Mouse (Mus musculus) neural tube, embryonic 14.5 days (tissue): ENCODE results near the gene Actb. TPM values are rescaled to one million over a fixed set of nuclear protein-coding genes. Genes with fewer than 3 reads are reported as not detected.

Experiments used
- ATAC-seq: fragments of 200-750 bp; cut with Nextera tagmentation; 2 replicates; pipeline ENCODE4 v1.8.0; 2017; ENCODE audit warnings: low read depth, mild to moderate bottlenecking, moderate TSS enrichment, moderate library complexity
- H3K27ac ChIP-seq: fragments of 300-500 bp; sonication (generic); 2 replicates; pipeline ENCODE4 v1.5.1; 2014; ENCODE audit warnings: low read depth, mild to moderate bottlenecking, control low read depth, low read length, moderate library complexity, mixed read lengths
- H3K27me3 ChIP-seq: fragments of 300-500 bp; sonication (generic); 2 replicates; pipeline ENCODE4 v1.6.1; 2014; ENCODE audit warnings: low read length; ENCODE audit not compliant: control insufficient read depth, insufficient read depth
- H3K36me3 ChIP-seq: fragments of 300-500 bp; sonication (generic); 2 replicates; pipeline ENCODE4 v1.6.1; 2014; ENCODE audit warnings: low read length, mixed read lengths; ENCODE audit not compliant: control insufficient read depth, insufficient read depth
- H3K4me1 ChIP-seq: fragments of 300-500 bp; sonication (generic); 2 replicates; pipeline ENCODE4 v1.6.1; 2014; ENCODE audit warnings: low read length; ENCODE audit not compliant: control insufficient read depth, insufficient read depth
- H3K4me2 ChIP-seq: fragments of 300-500 bp; sonication (generic); 2 replicates; pipeline ENCODE4 v1.6.1; 2014; ENCODE audit warnings: mild to moderate bottlenecking, low read depth, low read length, control low read depth
- H3K4me3 ChIP-seq: fragments of 300-500 bp; sonication (generic); 2 replicates; pipeline ENCODE4 v1.5.1; 2014; ENCODE audit warnings: low read depth, low read length, control low read depth, mixed read lengths
- H3K9ac ChIP-seq: fragments of 300-500 bp; sonication (generic); replicated peaks from 2 replicates; pipeline ENCODE4 v1.6.1; 2014; ENCODE audit warnings: low read depth, mild to moderate bottlenecking, control low read depth, low read length, mixed read lengths
- H3K9me3 ChIP-seq: fragments of 300-500 bp; sonication (generic); 2 replicates; pipeline ENCODE4 v1.6.1; 2016; ENCODE audit warnings: low read length; ENCODE audit not compliant: control insufficient read depth
- WGBS: fragments of 180-500 bp; shearing (Covaris S2); extraction: QIAGEN DNeasy Blood & Tissue Kit; methylation state at CpG from one replicate; pipeline ENCODE4 v1.1.7; 2014; 5-methylcytosine and 5-hydroxymethylcytosine counted together
- polyA plus RNA-seq: library from polyadenylated mRNA; unstranded; fragments of >200 nt; fragmentation: Nextera tagmentation; extraction: Ambion mirVana; gene quantifications from 2 replicates; pipeline ENCODE4 v1.2.1, GENCODE M21; 2014

The Actb gene
- polyA plus RNA-seq, 1 experiment from 2014 or later = 12,961 TPM

DNA sequence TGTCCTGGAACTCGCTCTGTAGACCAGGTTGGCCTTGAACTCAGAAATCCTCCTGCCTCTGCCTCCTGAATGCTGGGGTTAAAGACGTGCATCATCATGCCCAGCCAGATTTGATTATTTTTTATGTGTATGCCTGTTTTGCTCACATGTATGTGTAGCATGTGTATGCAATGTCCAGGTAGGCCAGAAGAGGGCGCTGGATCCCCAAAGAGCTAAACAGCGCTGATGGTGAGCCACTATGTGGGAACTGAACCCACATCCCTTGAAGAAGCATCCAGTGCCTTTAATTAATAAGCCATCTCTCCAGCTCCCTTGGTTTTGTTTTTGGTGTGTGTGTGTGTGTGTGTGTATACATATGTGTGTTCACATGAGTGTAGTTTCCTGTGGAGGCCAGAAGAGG lies 50.1 kb downstream of the Actb start:
- Histone ChIP-seq H3K27ac (no peak overlapping the region), H3K9me3 (no peaks in the 10 kb centered on the region), H3K4me3 (no peak overlapping the region), H3K4me1 (peaks cover 5% of the 10 kb centered on the region; the same call in 1 of the 2 replicates), H3K36me3 (no peaks in the 10 kb centered on the region), H3K4me2 (no peak overlapping the region), H3K27me3 (no peaks in the 10 kb centered on the region), H3K9ac (no peak overlapping the region)
- ATAC-seq = no peak
- WGBS = 84% methylated on average over 4 of the region's 4 CpGs

DNA sequence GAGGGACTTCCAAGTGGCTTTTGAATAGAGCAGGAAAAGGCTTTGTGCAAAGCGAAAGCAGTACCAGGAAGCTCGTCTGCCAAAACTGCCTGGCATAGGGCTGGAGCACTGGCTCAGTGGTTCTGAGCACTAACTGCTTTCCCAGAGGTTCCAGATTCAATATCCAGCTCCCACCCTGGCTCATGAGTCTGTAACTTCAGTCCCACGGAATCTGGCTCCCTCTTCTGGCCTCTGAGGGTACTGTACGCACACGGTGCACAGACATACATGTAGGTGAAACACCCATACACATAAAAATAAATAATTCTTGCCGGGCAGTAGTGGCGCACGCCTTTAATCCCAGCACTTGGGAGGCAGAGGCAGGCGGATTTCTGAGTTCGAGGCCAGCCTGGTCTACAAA lies 51.7 kb downstream of the Actb start:
- H3K9ac ChIP-seq = no peak overlapping the region
- no peaks in the 10 kb centered on the region for H3K36me3 ChIP-seq
- H3K27ac ChIP-seq = no peak overlapping the region
- 82% methylated on average over 10 of the region's 10 CpGs for WGBS
- peaks cover 5% of the 10 kb centered on the region; the same call in 1 of the 2 replicates for H3K4me1 ChIP-seq
- ATAC-seq = no peak
- no peak overlapping the region for H3K4me2 ChIP-seq
- no peak overlapping the region for H3K4me3 ChIP-seq
- H3K27me3 ChIP-seq = no peaks in the 10 kb centered on the region
- no peaks in the 10 kb centered on the region for H3K9me3 ChIP-seq

DNA sequence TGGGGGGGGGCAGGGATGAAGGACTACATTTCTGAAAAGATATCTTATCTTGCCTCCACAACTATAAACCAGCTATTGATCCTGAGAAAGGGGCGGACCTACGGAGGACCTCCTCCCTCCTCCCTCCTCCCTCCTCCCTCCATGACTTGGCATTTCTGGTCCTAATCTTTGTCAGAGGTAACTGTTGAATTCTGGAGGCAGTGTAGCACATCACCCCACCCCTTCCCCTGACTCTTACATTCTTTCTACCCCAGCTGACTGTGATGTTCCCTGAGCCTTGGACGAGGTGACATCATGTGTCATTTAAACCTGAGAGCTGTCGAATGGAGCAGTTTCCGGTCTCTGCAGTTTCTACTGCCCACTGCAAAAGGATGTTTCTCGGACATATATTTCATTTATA lies 53.0 kb downstream of the Actb start:
- WGBS = 77% methylated on average over 6 of the region's 6 CpGs
- no peak for ATAC-seq

More for the DNA sequence above, 53.0 kb downstream of the Actb start:
- peaks cover 5% of the 10 kb centered on the region; the same call in 1 of the 2 replicates for H3K4me1 ChIP-seq
- no peak overlapping the region for H3K9ac ChIP-seq
- no peak overlapping the region for H3K27ac ChIP-seq
- no peaks in the 10 kb centered on the region for H3K36me3 ChIP-seq
- no peaks in the 10 kb centered on the region for H3K9me3 ChIP-seq
- no peak overlapping the region for H3K4me3 ChIP-seq
- H3K4me2 ChIP-seq = no peak overlapping the region
- no peaks in the 10 kb centered on the region for H3K27me3 ChIP-seq

Other genes with a start within 250 kb of the Actb start
- 71.4 and 81.0 TPM in 2 replicates for gene Slc29a4, start 214.2 kb downstream of the Actb start, polyA plus RNA-seq
- 36.4 and 39.9 TPM in 2 replicates for gene Tnrc18, start 89.1 kb downstream of the Actb start, polyA plus RNA-seq
- 22.5 and 24.1 TPM in 2 replicates for gene Fbxl18, start 11.3 kb downstream of the Actb start, polyA plus RNA-seq
- gene Fscn1, start 53.6 kb upstream of the Actb start, polyA plus RNA-seq = 428 and 502 TPM in 2 replicates
- 25.0 and 36.8 TPM in 2 replicates for gene Rnf216, start 206.2 kb upstream of the Actb start, polyA plus RNA-seq
- gene Olfr718-ps1, start 240.8 kb upstream of the Actb start, polyA plus RNA-seq = 0.04 TPM in 1 of 2 replicates, not detected in the other